Mouse (Mus musculus) G1E (cell line): ENCODE results near the gene Oip5. TPM values are rescaled to one million over a fixed set of nuclear protein-coding genes. Genes with fewer than 3 reads are reported as not detected.
"Not testable (repeated sequence)": the region's sequence is repeated elsewhere in the genome, so short reads cannot be mapped to it uniquely, and the experiment has no call there.

ENCODE experiments used
- ATAC-seq: 2 replicates; pipeline ENCODE4 v1.8.0; 2016; ENCODE audit warnings: mild to moderate bottlenecking; ENCODE audit not compliant: insufficient number of reproducible peaks, poor library complexity, low FRiP score, severe bottlenecking; ENCODE audit errors: extremely low read depth
- DNase-seq: peaks from one replicate; pipeline ENCODE4 v3.0.0; 2012; ENCODE audit warnings: low spot score
- H3K27me3 ChIP-seq: 2 replicates; pipeline ENCODE4 v1.6.1; 2012; ENCODE audit warnings: mild to moderate bottlenecking, low read length, inconsistent platforms; ENCODE audit not compliant: insufficient read depth
- H3K36me3 ChIP-seq: replicated peaks from 2 replicates; pipeline ENCODE3; 2012; ENCODE audit warnings: mild to moderate bottlenecking, inconsistent platforms
- H3K4me1 ChIP-seq: 2 replicates; pipeline ENCODE4 v1.6.1; 2012; ENCODE audit warnings: low read depth, low read length, inconsistent platforms, mixed read lengths; ENCODE audit not compliant: insufficient read depth
- H3K4me3 ChIP-seq: 2 replicates; pipeline ENCODE4 v1.5.1; 2012; ENCODE audit warnings: low read depth, mild to moderate bottlenecking, inconsistent platforms, low read length, moderate library complexity, mixed read lengths
- H3K9me3 ChIP-seq: replicated peaks from 2 replicates; pipeline ENCODE4 v1.6.1; 2012; ENCODE audit warnings: inconsistent platforms
- CTCF ChIP-seq: IDR thresholded peaks from 2 replicates; pipeline ENCODE4 v1.5.1; 2012; ENCODE audit warnings: low read depth, low read length, inconsistent platforms, mixed read lengths
- GATA1 ChIP-seq: IDR thresholded peaks from 2 replicates; pipeline ENCODE4 v1.6.1; 2012; ENCODE audit warnings: borderline replicate concordance, low read length, inconsistent platforms, mixed read lengths
- GATA2 ChIP-seq: IDR thresholded peaks from 2 replicates; pipeline ENCODE4 v1.6.1; 2012; ENCODE audit warnings: low read depth, low read length, inconsistent platforms, borderline replicate concordance
- POLR2AphosphoS5 ChIP-seq: IDR thresholded peaks from 2 replicates; pipeline ENCODE4 v1.6.1; 2012; ENCODE audit warnings: low read depth, low read length, inconsistent platforms; ENCODE audit not compliant: insufficient replicate concordance
- TAL1 ChIP-seq: conservative IDR thresholded peaks from 2 replicates; pipeline ENCODE4 v1.6.1; 2012; ENCODE audit warnings: low read depth, low read length, inconsistent platforms, mixed read lengths
- polyA plus RNA-seq: library from polyadenylated mRNA; stranded (reverse); fragments of >175 nt; gene quantifications from 2 replicates; pipeline ENCODE4 v1.2.3, GENCODE M21; 2012
- total RNA-seq, 2 experiments: library from RNA; stranded (forward) in 1 of 2; stranded (reverse) in 1 of 2; fragments of 200-1000 nt in 1 of 2; fragments of >200 nt in 1 of 2; fragmentation: Nextera tagmentation in 1 of 2; gene quantifications; 2 replicates each; pipeline ENCODE4 v1.2.3; 2014 to 2017

Gene Oip5
- total and polyA plus RNA-seq, 3 experiments: 26.5 to 44.1 (median 42.6) TPM

DNA sequence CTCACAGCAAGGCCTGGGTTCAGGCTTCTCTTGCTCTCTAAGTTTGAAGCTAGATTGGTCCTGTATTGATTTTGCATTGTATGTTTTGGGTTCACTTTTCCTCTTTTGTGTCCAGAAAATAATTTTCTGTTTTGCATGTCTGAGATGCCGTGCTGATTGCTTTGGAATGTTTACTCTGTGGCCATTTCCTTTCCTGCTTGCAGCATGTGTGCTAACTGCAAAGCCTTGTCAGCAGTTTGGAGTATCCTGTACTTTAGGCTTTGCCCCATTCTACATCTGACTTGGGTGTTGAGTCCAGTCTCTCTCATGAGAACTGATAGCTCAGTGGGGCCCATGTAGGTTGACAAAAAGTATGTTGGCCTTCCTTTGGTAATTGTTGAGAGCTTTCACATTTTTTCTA is 15.8 kb downstream of the Oip5 start:
- Histone ChIP-seq H3K36me3 (peaks cover 74% of the 10 kb centered on the region), H3K27me3 (no peaks in the 10 kb centered on the region), H3K9me3 (no peaks in the 10 kb centered on the region), H3K4me3 (no peak overlapping the region), H3K4me1 (peaks cover 55% of the 10 kb centered on the region)
- no peak for ATAC-seq
- no peak for DNase-seq
- no peak for TF ChIP-seq TAL1
- TF ChIP-seq POLR2AphosphoS5: no peak
- no peak for TF ChIP-seq CTCF
- TF ChIP-seq GATA2: no peak
- no peak for TF ChIP-seq GATA1

DNA sequence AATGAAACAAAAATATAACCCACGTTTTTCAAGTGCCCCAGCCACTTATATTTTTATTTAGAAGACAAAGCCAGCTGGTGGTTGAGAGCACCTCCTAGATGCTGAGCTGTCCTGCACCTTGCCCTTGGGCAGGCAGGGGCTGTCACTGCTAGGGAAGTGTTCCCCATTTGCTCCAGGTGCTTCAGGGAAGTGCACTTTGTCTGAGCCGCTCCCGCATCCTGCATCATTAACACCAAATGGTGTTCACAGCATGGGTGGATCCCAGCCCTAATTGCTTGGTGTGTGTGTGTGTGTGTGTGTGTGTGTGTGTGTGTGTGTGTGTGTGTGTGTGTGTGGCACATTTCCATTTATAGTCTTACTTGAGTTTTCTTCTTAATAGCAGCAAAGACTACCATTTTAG is 16.7 kb downstream of the Oip5 start:
- peaks cover 55% of the 10 kb centered on the region for H3K4me1 ChIP-seq
- H3K9me3 ChIP-seq, H3K27me3 ChIP-seq, H3K4me3 ChIP-seq, ATAC-seq, DNase-seq: not testable (repeated sequence)
- peaks cover 76% of the 10 kb centered on the region for H3K36me3 ChIP-seq

GRCm38 (mm10) chr2:119601027-119601426 is 17.2 kb downstream of the Oip5 start:
- no peaks in the 10 kb centered on the region for H3K9me3 ChIP-seq
- H3K36me3 ChIP-seq: peaks cover 76% of the 10 kb centered on the region
- no peak for ATAC-seq
- DNase-seq: no peak
- H3K27me3 ChIP-seq: no peaks in the 10 kb centered on the region
- peaks cover 54% of the 10 kb centered on the region for H3K4me1 ChIP-seq
- TF ChIP-seq GATA1 (no peak), GATA2 (no peak), CTCF (no peak), TAL1 (no peak), POLR2AphosphoS5 (no peak)
- no peak overlapping the region for H3K4me3 ChIP-seq

DNA sequence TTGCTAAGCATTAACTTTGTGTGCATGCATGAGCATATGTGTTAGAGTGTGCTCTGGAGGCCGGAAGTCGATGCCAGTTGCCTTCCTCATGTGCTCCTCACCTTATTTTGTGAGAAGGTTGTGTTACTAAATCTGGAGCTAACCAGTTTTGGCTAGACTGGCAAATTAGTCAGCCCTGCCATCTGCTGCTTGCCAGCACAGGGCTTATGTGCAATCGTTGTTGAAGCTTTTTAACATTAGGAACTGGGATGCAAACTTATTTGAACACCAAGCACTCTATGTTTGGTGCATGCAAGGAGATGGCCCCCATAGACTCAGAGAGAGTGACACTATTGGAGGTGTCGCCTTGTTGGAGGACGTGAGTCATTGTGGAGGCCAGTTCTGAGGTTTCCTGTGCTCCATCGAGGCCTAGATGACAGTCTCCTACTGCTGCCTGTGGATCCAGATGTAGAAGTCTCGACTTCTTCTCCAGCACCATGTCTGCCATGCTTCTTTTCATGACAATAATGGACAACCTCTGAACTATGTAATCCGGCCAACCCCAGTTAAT is 21.4 kb downstream of the Oip5 start:
- DNase-seq (no peak), ATAC-seq (no peak)
- TF ChIP-seq GATA2 (no peak), CTCF (no peak), TAL1 (no peak), GATA1 (no peak), POLR2AphosphoS5 (no peak)
- Histone ChIP-seq H3K4me1 (peaks cover 37% of the 10 kb centered on the region), H3K36me3 (peaks cover 49% of the 10 kb centered on the region), H3K9me3 (no peaks in the 10 kb centered on the region), H3K27me3 (no peaks in the 10 kb centered on the region), H3K4me3 (no peak overlapping the region)

- H3K36me3 ChIP-seq: peaks cover 37% of the 10 kb centered on the region
- H3K4me3 ChIP-seq: peak overlapping the region; percentile 99
- H3K9me3 ChIP-seq: no peaks in the 10 kb centered on the region
- peaks cover 30% of the 10 kb centered on the region for H3K4me1 ChIP-seq
- no peak for TF ChIP-seq CTCF
- no peak for TF ChIP-seq GATA2
- TF ChIP-seq GATA1: no peak
- TF ChIP-seq POLR2AphosphoS5: no peak
- TF ChIP-seq TAL1: no peak
- DNase-seq (no peak), ATAC-seq (no peak)
- H3K27me3 ChIP-seq: no peaks in the 10 kb centered on the region
Observed at GRCm38 (mm10) chr2:119595308-119595707, 23.0 kb downstream of the Oip5 start.

DNA sequence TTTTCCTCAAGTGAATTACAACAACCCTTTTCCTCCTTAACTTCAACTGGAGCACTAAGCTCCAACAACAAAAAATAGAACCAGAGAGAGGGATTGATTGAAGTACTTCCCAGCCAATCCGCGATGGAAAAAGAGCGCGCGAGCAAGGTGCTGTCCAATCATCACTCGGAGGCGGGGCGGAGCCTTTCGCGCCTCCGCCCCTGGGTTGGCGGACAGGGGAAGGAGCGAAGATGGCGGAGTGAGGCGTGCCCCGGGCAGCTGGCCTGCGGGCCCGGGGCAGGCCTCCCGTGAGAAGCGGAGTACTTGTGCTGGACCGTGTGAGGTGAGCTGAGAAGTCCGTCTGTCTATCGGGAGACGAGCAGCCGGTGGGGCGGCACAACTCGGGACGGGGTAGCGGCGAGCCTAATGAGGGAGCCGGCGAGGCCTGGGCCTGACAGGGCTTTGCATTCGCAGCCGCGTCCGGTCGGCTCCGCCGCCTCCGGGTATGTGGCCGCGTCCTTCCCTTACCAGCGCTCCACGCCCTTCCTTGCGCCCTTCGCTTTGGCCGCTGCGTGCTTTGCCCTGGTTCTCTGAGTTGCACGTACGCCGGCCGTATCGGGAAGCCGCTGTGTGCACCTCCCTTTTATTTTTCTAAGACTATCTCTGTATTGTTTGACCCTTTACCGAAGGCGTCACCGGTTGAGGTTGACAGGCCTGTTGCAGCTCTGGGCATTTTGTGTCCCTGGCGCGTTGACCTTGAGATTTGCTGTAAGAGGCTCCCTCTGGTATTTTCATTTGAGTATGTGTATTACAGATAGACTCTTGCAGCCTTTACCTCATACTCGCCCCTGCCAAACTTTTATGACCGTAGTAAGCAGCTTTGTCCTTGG is 23.9 kb downstream of the Oip5 start:
- no peaks in the 10 kb centered on the region for H3K27me3 ChIP-seq
- H3K9me3 ChIP-seq: no peaks in the 10 kb centered on the region
- H3K4me3 ChIP-seq: peak overlapping the region; percentile 99
- H3K36me3 ChIP-seq: peaks cover 30% of the 10 kb centered on the region
- DNase-seq (peak; percentile 84), ATAC-seq (peak; percentile 98)
- no peak for TF ChIP-seq POLR2AphosphoS5
- no peak for TF ChIP-seq GATA1
- no peak for TF ChIP-seq TAL1
- no peak for TF ChIP-seq GATA2
- no peak for TF ChIP-seq CTCF
- peaks cover 25% of the 10 kb centered on the region for H3K4me1 ChIP-seq

GRCm38 (mm10) chr2:119593765-119594112 is 24.5 kb downstream of the Oip5 start:
- DNase-seq: no peak
- Histone ChIP-seq H3K4me3 (peak overlapping the region; percentile 99; the same call in 1 of the 2 replicates), H3K27me3 (no peaks in the 10 kb centered on the region), H3K9me3 (peaks cover under 1% of the 10 kb centered on the region; the same call in 1 of the 2 replicates), H3K36me3 (peaks cover 24% of the 10 kb centered on the region), H3K4me1 (peaks cover 24% of the 10 kb centered on the region)
- ATAC-seq: no peak
- TF ChIP-seq GATA2 (no peak), CTCF (no peak), TAL1 (no peak), POLR2AphosphoS5 (no peak), GATA1 (no peak)
